Mouse (Mus musculus) adrenal gland, adult 8-10 months (tissue): ENCODE measurements around the gene Svep1. TPM values are rescaled to one million over a fixed set of nuclear protein-coding genes. Genes with fewer than 3 reads are reported as not detected.

ENCODE experiments used
- DNase-seq: peaks from one replicate; pipeline ENCODE4 v3.0.0; 2022
- total RNA-seq, 4 experiments: library from RNA; stranded (reverse); gene quantifications; 2 replicates each; pipeline ENCODE4 v1.2.4; 2022

Svep1 gene
- total RNA-seq, 4 experiments from 2014 or later, result 7.3 to 16.0 (median 12.5) TPM

DNA sequence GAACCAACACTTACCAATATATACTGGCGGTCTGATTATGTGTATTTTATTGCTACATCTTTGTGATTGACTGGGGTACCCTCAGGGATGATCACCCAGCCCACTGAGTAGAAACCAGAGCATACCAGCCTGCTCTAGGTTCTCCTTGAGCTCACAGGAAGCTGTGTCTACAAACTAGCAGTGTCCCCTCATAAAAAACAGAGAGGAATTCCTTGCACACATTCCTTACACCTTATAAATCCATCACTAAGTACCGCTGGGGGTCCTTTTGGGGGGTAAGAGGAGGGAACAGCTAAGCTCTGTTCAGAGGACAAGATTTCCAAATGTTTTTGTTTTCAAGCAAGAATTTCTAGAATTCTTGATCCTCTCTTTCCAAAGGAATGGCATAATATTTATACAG lies 36.7 kb downstream of the Svep1 start:
- no peak for DNase-seq

DNA sequence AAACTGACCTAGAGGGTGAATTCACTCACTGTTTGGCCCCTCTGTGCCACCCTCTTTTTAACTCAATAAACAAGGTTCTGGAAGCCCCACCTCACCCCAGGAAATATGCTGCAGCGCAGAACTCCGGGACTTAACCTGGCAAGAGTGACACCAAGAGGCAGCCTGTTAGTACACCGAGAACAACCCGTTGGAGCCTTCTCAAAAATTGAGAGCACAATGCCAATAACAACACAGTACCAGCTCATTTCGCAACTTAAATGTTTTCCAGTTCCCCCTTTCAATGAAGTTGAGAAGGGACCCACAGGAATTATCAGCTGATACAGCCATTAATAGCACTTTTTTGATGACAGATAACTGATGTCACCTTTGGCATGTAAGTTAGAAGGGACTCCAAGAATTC lies 38.3 kb downstream of the Svep1 start:
- peak; percentile 6 for DNase-seq

DNA sequence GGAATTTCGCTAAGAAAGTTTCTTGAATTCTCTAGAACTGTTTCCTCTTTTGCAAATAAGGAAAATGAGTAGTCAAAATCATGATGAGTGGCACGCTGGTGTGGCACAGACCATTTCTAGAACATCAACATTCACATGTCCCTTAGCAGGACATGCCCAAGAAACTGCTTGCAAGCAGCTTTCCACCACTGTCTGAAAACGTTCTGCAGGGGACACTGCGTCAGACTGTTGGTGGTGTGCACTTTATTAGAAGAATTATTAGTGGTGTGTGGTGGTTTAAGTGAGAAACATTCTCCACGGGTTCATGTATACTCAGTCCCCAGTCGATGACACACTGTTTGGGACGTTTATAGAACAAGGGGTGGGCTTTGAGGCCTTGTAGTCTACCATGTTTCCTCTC lies 40.9 kb downstream of the Svep1 start:
- no peak for DNase-seq

DNA sequence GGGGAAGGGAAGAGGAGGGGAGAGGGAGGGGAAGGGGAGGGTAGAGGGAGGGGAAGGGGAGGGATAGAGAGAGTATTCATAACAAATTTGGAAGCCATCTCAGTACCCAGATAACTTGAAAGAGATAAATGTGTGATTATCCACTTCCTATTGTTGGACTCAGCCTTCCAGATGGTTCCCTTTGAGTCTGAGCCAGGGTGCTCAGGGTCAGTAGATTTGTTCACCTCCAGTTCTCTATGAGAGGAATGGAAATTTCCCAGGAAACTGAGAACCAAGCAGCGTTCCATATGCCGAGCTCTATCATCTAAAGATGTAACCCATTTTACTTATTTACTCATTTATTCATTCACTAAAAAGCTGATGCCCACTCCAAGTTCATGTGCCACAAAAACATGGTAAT lies 44.8 kb downstream of the Svep1 start:
- DNase-seq, result peak; percentile 44

DNA sequence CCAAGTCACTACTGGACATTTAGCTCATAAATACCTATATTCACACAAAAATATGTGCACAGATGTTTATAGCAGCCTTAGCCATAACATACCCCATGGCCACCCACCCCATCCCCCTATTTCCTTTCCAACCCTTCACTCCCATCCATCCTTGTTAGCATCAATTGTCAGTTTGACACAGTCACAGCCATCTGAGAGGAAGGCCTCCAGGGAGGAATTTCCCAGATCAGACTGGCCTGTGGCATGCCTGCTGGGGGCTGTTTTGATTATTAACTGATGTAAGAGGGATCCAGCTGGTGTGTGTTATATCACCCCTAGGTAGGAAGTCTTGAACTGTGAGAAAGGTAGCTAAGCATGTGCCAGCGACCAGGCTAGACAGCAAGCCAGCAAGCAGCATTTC lies 47.1 kb downstream of the Svep1 start:
- DNase-seq, result no peak

DNA sequence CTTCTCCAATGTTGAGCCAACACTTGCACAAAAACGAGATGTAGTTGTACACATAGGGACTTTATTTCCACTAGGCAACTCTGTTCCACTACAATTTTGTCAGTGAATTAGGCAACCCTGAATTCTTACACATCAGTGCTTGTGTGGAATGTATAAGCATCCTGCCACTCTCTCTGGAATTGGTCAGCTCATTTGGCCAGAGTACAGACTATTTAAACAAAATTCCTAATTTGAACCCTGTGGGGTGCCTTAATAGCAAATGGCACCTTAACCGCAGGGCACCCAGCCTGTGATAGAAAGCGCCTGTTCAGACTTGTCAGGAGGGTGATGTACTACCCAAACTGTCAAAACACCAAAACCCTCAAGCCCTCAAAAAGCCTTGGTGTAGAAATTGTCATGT lies 56.4 kb downstream of the Svep1 start:
- no peak for DNase-seq

DNA sequence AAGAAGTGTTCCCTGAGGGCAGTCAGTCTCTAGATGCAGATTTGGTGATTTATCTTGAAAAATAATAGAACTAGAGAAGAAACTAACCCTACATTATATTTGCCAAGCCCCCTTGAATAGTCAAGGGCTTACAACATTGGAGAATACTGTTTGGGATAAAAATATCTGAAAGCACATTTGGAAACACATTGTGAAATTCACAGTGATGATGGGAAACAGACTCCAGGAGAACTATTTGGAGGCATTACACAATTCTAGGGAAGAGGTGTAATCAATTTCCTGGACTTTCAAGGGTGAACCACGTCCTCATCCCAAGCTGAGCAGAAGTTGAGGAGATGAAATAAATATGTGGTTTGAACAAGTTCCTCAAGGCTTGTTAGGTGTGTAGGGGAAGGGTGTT lies 57.5 kb downstream of the Svep1 start:
- DNase-seq, result no peak

DNA sequence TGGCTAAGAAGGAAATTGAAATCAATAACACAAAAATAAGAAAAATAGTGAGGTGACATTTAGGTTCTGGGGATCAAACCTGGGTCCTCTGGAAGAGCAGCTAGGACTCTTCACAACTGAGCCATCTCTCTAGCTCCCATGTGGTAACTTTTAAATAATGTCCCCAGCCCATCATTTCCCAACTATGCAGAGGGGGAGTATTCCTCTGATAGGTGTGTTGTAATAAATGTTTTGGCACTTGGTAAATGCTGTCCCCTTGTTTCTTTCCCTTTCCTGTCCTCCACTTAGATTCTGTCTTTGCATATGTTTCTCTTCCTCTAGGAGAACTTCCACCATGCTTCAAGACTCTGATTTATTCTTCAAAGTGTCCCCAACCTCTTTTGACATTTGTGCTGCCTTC lies 58.1 kb downstream of the Svep1 start:
- DNase-seq, result no peak

DNA sequence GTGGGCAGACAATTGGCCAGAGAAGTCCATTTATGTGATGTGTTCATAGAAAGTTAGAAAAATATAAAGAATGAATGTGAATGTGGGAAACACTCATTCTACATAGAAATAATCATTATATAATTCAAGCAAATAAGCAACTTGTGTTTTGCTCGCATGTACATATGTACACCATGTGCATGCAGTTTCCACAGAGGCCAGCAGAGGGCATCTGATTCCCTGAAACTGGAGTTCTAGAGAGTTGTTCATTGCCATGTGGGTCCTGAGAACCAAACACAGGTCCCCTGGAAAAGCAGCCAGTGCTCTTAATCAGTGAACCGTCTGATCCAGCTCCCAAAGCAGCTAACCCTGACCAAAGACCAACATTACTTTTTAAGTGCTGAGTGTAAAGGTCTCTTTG lies 60.0 kb downstream of the Svep1 start:
- DNase-seq, result no peak

DNA sequence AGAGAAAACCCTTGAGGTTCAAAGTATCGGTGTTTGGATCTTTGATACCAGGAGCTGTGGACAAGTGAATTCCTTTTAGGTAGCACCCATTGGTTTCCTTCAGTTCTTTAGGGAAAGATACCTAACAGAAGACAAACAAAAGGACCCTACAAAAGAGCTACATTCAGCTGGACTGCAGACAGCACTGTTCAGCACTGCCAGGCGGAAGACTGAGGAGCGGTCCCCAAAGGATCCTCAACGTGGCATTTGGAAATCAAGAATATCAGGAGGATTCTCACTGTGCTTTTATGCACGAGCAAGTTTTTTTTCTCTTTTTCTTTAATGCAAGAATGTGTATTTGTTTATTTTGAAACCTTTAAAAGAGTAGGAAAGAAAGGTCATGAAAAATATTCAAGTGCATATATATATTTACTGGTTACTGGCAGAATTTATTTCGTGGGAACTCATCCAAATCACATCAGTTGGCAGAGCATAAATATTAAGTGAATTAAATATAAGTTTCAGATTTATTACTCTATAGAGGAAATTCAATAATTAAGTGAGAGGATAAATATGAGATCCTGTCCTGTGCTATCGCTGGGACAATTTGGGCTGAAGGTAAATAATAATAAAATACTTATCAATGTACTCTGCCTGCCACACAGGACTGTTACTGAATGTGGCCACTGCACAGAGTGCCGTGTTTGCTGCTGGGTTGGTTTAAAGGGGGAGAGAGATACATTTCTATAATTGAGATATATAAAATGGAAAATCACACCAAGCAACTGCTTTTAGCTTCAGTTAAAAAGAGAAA lies 66.7 kb downstream of the Svep1 start:
- no peak for DNase-seq

DNA sequence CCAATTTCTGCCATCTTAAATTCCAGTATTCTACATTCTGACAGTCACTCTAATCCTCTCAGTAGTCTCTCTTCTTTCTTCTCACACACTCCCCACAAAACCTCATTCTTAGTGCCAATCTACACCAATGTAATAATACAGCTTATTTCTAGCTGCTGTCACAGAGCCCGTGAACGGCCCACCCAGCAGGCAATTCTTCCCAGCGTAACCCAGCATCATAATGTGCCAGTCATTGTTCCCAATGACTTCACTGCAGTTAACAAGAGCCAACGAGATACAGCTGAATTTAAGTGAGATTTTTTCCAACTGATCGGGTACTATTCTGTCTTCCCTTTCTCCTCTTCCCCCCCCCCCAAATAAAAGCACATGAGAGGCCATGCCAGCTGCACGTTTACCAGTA lies 67.4 kb downstream of the Svep1 start:
- no peak for DNase-seq

DNA sequence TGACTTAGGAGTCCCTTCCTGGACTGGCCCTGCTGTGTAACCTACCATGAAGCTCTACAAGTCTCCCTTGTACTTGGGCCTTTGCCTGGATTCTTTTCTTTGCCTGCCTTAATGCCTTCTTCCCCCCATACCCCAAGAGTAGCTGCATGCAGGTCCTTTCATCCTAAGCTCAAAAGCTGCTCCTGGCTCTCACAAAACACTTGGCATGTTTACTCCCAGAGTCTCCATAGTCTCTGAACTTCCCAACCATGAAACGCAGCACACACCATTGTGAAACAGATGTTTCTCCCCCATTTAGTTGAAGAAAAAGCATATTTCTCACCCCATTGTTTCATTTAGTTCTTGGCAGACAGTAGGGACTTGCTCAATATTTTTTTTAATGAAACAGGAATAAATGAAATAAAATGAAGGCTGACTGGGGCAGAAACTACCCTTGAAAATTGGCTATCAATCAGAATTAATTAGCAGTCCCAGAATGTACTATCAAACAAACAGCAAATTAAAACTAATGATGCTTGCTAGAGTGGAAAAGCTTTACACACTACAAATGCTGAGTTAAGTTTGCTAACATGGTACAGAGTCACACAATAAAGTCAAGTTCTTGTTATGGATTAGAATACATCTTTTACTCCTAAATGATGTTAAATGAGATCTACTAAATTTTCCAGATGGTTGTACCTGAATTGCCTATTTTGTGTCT lies 72.9 kb downstream of the Svep1 start:
- DNase-seq, result no peak

DNA sequence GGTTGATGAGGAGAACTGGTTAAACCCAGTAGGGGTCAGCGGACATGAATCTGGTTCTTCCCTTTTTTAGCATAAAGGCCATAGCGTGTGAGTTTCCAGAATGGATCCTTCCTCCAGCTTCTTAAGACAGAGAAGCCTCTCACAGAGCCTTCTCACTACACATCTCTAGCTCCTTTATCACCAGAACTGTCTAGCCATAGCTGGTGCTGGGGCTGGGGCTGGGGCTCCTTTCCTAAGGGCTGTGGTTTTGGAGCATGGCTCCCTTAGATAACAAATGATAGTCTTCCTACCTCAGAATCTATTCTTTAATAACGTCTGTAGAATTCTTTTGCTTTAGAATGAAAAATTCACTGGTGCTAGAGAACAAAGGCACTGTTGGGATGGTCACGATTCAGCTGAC lies 76.8 kb downstream of the Svep1 start:
- DNase-seq, result no peak

DNA sequence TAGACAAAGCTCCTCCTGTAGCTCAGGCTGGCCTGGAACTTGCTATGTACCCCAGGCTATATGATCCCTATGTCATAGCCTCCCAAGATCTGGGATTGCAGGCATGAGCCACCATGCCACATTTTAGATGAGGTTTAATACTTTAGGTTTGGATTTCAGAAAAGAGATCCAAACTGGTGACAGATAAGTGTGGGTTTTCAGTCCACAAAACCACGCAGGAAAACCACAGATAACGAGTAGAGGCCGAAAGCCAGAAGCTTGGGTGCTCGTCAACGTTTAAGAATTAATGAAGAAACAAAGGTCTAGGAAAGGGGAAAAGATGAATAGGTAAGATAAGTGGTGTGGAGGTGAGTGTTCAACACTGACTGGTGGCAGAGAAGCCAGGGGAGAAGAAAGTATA lies 79.6 kb downstream of the Svep1 start:
- no peak for DNase-seq

DNA sequence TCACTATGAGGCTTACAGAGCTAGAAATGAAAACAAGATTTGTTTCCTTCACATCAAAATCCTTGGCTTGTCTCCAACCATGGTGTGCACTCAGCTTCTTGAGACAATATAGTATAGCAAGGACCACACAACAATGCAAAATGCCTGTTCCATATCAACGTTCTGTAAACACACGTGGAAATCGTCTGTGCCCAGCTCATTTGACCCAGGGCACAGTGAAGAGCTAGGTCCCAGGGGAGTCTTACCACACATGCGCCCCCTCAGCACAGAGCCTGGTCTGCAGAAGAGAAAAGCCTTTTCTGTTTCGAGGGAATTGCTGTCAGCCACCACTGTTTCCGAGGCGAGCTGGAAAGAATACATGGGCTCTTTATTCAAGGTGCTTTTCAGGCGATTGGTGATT lies 91.2 kb downstream of the Svep1 start:
- DNase-seq, result no peak

DNA sequence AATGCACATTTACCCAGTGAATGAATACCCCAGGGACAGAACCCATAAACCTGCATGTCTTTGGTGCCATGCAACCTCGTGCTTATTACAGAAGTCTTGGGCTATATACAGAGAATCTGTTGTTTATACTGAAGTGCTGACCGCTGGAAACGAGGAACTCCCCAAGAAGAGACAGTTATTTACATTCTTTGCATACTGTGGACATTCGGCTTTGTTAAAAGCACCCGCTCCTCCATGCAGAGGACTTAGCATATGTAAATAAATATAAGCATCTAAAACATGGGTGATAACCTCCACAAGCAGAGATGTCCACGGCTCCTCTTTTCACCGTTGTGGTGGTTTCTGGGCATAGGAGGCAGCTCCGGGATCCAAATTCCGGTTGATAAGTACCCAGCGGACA lies 95.7 kb downstream of the Svep1 start:
- no peak for DNase-seq

DNA sequence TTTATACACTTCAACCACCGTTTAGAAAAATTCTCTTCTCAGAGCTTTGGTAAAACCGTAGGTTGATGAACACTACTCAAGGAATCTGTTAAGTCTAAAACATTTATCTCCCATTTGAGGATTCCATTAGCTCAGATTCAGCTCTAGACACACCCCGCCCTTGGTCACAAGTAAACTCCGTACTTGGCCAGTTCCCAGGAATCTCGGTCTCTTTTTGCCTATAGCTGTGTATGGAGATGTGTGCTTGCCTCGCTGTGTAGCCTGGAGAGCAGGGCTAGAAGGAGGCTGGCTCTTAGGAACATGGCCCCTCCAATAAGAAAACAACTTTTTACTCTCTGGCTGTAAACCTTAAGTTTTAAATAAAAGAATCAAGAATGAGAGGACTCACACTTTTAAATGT lies 96.9 kb downstream of the Svep1 start:
- no peak for DNase-seq

DNA sequence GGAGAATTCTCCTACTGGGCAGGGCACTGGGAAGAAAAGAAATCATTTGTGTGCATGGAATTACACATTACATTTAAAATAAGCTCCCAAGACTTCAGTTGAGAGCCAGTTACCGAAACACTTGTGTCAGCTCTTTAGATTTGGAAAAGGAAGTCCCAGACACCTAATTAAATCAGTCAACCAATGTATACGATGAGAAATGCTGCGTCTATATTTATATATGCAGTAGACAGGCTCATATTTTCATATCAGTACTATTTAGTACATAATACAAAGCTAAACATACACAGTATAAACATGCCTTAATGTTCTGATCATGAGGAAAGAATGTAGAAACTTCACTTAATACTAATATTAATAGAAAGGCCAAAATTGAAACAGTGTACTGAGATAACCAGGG lies 98.3 kb downstream of the Svep1 start:
- no peak for DNase-seq

DNA sequence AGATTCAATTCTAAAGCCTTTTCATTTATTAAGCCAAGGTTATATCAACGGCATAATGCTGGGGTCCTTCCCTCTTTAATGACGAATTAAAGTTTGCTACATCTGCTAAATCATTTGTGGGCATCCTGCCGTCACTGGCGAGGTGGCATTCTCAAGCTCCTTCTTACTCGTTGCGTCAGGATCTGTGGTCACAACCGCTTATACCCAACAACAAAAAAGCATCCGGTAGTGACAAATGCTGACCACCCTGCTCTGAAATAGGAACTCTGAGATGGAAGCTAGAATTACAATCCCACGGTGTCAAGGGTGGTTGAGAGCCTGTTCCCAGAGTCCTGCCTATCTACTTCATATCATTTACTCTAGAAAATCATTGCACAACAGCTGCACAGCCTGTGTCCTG lies 108.9 kb downstream of the Svep1 start:
- no peak for DNase-seq

DNA sequence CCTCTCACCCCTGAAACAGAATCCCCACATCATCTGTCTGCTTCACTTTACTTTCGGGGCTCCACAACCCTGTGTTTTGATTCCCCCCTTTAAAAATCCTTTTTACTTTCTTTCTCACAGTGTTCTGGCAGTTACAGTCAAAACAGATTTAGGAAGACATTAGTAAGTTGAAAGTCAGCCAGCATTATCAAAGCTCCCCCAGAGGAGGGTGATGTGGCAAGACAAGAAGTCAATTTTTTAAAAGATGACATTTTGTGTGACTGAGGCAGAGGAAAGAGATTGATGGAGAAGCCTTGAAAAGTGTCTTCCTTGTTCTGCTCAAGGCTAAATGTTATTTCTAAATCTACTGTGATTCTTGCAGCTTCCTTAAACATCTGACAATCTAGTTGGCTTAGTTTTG lies 119.9 kb downstream of the Svep1 start:
- DNase-seq, result no peak

DNA sequence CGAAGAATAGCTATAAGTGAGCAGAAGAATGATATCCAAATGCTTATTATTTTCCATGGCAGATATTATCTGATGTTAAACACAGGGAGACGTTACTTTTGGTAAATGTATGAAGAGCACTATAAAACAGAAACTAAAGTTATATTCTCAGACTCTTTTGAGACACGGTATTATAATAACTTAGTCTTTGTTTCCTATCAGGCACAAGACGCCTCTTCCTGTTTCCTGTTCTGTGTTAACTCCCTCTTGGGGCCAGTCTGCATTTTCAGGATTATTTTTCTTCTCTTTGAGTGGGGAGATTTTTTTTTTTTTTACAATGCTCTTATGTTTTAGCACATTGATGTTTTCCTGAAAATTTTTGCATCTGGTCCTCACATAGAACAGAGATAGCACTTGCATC lies 120.5 kb downstream of the Svep1 start:
- DNase-seq, result no peak

DNA sequence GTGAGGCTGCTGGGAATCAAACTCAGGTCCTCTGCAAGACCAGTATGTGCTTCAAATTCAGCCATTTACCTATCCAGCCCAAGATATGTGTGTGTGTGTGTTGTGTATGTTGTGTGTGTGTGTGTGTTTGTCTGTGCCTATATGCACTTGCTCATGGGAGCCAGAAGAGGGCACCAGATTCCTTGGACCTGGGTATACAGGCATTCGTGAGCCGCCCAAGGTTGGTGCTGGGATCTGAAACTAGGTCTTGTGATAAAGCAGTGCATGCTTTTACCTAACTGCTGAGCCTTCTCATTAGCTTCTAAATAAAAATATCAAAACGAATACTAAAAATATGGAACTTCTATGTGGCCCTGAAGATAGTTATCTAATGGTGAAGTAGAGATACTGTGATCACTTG lies 121.3 kb downstream of the Svep1 start:
- no peak for DNase-seq

DNA sequence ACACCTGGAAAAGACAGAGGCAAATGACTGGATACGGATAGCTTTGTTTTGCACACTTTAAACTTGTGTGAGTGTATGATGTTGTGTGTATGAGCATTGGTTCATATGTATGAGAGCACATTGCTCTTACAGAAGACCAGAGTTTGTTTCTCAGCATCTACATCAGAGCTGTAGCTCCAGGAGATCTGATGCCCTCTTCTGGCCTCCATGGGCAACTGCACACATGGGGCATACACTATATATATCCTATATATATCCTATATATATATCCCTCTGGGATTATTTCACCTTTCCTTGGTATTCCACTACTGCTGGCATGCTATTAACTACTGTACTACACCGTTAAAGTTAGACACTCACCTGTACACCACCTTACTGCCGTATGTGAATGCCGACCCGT lies 122.5 kb downstream of the Svep1 start:
- DNase-seq, result no peak

DNA sequence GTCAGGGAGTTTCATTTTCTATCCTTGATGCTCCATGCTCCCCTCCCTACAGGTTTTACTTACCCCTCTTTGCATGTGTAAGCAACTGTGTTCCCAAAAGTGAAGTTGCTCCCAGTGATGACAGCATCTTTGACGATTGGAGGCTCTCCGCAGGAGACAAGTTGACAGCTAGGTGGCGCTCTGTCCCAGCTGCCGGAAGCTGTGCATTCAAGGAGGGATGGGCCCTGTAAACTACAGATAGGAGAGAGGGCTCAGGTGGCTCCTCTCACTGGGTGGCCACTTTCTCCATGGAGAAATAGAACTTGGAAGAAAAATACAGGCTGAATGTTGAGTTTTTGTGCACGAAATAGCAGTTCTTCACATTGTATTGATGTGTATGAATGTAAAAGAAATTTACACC lies 124.1 kb downstream of the Svep1 start:
- peak; percentile 35 for DNase-seq

DNA sequence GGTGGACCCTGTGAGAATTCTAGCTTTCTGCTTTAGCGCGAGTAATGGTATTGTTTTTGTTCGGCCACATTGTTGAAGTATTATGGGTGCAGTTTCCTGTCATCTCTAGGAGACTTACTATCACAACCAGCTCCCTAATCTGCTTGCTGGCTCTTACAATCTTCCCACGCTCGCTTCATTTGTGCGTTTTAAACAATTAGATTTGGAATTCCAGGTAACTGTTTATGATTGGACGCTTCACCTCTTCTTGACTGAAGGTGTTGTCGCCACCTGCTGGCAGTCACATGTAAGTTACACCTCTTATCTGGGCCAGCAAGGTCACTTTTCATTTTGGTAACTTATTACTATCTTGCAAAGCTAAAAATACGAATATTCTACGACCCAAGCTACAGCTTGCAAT lies 127.0 kb downstream of the Svep1 start:
- peak; percentile 12 for DNase-seq
